Mouse (Mus musculus): ENCODE results near the gene Pfn1. TPM values are rescaled to one million over a fixed set of nuclear protein-coding genes. Genes with fewer than 3 reads are reported as not detected.

Gene Pfn1
- polyA plus RNA-seq, 1 experiment, result 630 TPM

DNA sequence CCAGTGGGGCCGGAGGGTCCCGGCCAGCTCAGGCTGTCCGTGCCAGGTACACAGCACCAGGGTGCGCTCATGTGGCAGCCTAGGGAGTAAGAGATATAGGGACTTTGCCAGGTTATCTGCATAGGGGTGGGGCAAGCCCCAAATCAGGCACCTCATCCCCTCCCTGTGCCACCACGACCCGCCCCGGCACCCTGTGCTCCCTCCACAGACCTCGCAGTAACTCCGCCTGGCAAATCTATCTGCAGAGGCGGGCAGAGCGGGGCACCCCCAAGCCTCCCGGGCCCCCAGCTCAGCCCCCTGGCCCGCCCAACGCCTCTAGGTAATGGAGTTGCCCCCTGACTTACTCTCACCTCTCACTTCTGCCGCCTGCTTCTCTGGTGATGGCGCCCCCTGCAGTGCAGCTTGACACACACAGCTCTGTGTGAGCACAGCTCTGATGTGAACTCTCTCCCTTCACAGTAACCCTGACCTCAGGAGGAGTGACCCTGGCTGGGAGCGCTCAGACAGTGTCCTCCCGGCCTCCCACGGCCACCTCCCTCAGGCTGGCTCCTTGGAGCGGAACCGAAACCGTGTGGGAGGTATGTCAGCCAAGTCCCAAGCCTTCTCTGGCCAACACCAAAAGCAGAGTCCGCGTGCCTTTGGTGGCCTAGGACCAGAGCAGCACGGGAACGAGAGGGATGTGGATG is 45.9 kb downstream of the Pfn1 start:
- Histone ChIP-seq H3K9me3 (replicated peaks; ENCODE audit: control insufficient read depth, insufficient read depth, low read length, poor library complexity, severe bottlenecking) (no peaks in the 10 kb centered on the region), H3K4me1 (ENCODE audit: control insufficient read depth, insufficient read depth, low read length) (no peaks in the 10 kb centered on the region), H3K36me3 (ENCODE audit: control insufficient read depth, insufficient read depth, low read length, poor library complexity, severe bottlenecking) (peaks cover 7% of the 10 kb centered on the region; the same call in 1 of the 2 replicates), H3K27me3 (ENCODE audit: control insufficient read depth, insufficient read depth, low read length, poor library complexity, severe bottlenecking) (no peaks in the 10 kb centered on the region), H3K27ac (ENCODE audit: insufficient read depth, low read length) (no peak overlapping the region), H3K9ac (ENCODE audit: low read depth, poor library complexity, severe bottlenecking) (no peak overlapping the region), H3K4me3 (ENCODE audit: low read depth, low read length) (peak overlapping the region; percentile 19; the same call in 1 of the 2 replicates)
- TF ChIP-seq EP300 (IDR thresholded peaks at IDR 0.05; ENCODE audit: insufficient read depth, low read depth, low read length) (no peak), CTCF (IDR thresholded peaks at IDR 0.05; ENCODE audit: low read depth, low read length) (peak; percentile 89)

DNA sequence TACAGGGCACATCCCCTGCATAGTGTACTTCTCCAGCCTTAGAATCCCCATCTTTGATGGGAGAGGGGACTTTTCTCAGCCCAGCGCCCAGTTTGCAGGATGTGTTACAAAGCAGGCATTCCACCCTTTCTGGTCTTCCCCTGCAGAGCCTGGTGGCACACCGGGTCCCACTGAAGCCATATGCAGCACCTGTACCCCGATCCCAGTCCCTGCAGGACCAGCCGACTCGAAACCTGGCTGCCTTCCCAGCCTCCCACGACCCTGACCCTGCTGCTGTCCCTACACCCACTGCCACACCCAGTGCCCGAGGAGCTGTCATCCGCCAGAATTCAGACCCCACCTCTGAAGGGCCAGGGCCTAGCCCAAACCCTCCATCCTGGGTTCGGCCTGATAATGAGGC is 46.8 kb downstream of the Pfn1 start:
- H3K9me3 ChIP-seq (replicated peaks; ENCODE audit: control insufficient read depth, insufficient read depth, low read length, poor library complexity, severe bottlenecking), result no peaks in the 10 kb centered on the region
- no peak overlapping the region for H3K27ac ChIP-seq (ENCODE audit: insufficient read depth, low read length)
- H3K4me1 ChIP-seq (ENCODE audit: control insufficient read depth, insufficient read depth, low read length), result no peaks in the 10 kb centered on the region
- H3K9ac ChIP-seq (ENCODE audit: low read depth, poor library complexity, severe bottlenecking), result no peak overlapping the region
- H3K4me3 ChIP-seq (ENCODE audit: low read depth, low read length), result no peak overlapping the region
- no peaks in the 10 kb centered on the region for H3K27me3 ChIP-seq (ENCODE audit: control insufficient read depth, insufficient read depth, low read length, poor library complexity, severe bottlenecking)
- no peaks in the 10 kb centered on the region; the same call in 1 of the 2 replicates for H3K36me3 ChIP-seq (ENCODE audit: control insufficient read depth, insufficient read depth, low read length, poor library complexity, severe bottlenecking)
- TF ChIP-seq EP300 (IDR thresholded peaks at IDR 0.05; ENCODE audit: insufficient read depth, low read depth, low read length) (no peak), CTCF (IDR thresholded peaks at IDR 0.05; ENCODE audit: low read depth, low read length) (no peak), POLR2A (IDR thresholded peaks at IDR 0.05; ENCODE audit: insufficient read depth, low read length) (no peak)

DNA sequence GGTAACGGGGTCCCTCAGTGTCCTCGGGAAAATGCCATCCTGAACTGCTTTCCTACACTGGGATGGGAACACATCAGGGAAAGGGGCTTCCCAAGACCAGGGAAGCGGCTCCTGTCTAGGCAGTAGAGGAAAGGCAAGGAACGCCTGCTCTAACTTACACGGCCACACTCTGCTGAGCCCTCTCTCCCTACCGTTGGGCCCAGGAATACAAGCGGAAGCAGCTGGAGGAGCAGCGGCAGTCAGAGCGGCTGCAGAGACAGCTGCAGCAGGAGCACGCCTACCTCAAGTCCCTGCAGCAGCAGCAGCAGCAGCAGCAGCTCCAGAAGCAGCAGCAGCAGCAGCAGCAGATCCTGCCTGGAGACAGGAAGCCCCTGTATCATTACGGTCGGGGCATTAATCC is 47.7 kb downstream of the Pfn1 start:
- TF ChIP-seq EP300 (IDR thresholded peaks at IDR 0.05; ENCODE audit: insufficient read depth, low read depth, low read length), result no peak
- TF ChIP-seq POLR2A (IDR thresholded peaks at IDR 0.05; ENCODE audit: insufficient read depth, low read length), result no peak
- TF ChIP-seq CTCF (IDR thresholded peaks at IDR 0.05; ENCODE audit: low read depth, low read length), result no peak
- H3K36me3 ChIP-seq (ENCODE audit: control insufficient read depth, insufficient read depth, low read length, poor library complexity, severe bottlenecking), result no peaks in the 10 kb centered on the region
- no peak overlapping the region for H3K4me3 ChIP-seq (ENCODE audit: low read depth, low read length)
- no peaks in the 10 kb centered on the region for H3K4me1 ChIP-seq (ENCODE audit: control insufficient read depth, insufficient read depth, low read length)
- no peak overlapping the region for H3K9ac ChIP-seq (ENCODE audit: low read depth, poor library complexity, severe bottlenecking)
- no peaks in the 10 kb centered on the region for H3K27me3 ChIP-seq (ENCODE audit: control insufficient read depth, insufficient read depth, low read length, poor library complexity, severe bottlenecking)
- H3K9me3 ChIP-seq (replicated peaks; ENCODE audit: control insufficient read depth, insufficient read depth, low read length, poor library complexity, severe bottlenecking), result no peaks in the 10 kb centered on the region
- H3K27ac ChIP-seq (ENCODE audit: insufficient read depth, low read length), result no peak overlapping the region

DNA sequence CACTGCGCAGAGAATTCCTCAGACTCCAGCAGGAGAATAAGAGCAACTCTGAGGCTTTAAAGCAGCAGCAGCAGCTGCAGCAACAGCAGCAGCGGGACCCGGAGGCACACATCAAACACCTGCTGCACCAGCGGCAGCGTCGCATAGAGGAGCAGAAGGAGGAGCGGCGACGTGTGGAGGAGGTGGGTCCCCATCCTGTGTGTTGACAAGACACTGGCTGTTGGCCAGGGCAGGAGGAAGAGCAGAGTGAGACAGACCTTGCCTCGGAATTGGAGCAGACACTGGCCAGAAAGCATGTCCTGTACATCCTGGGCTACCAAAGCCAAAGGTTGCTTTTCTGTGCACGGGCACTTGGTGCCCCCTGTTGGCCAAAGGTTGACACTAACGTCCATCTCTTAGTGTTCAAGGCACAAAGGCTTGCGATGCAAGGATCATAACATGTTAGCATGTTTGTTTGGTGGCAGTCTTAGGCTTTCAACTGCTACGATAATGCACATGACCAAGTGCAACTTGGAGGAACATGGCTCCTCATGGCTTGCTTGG is 49.3 kb downstream of the Pfn1 start:
- Histone ChIP-seq H3K4me1 (ENCODE audit: control insufficient read depth, insufficient read depth, low read length) (no peaks in the 10 kb centered on the region), H3K9me3 (replicated peaks; ENCODE audit: control insufficient read depth, insufficient read depth, low read length, poor library complexity, severe bottlenecking) (no peaks in the 10 kb centered on the region), H3K9ac (ENCODE audit: low read depth, poor library complexity, severe bottlenecking) (no peak overlapping the region), H3K4me3 (ENCODE audit: low read depth, low read length) (no peak overlapping the region), H3K27me3 (ENCODE audit: control insufficient read depth, insufficient read depth, low read length, poor library complexity, severe bottlenecking) (no peaks in the 10 kb centered on the region), H3K27ac (ENCODE audit: insufficient read depth, low read length) (no peak overlapping the region), H3K36me3 (ENCODE audit: control insufficient read depth, insufficient read depth, low read length, poor library complexity, severe bottlenecking) (no peaks in the 10 kb centered on the region)
- TF ChIP-seq POLR2A (IDR thresholded peaks at IDR 0.05; ENCODE audit: insufficient read depth, low read length) (no peak), EP300 (IDR thresholded peaks at IDR 0.05; ENCODE audit: insufficient read depth, low read depth, low read length) (no peak), CTCF (IDR thresholded peaks at IDR 0.05; ENCODE audit: low read depth, low read length) (peak; percentile 89)

Other genes with a start within 250 kb of the Pfn1 start
- 74.1 TPM in 2 replicates for gene Pelp1, start 244.6 kb downstream of the Pfn1 start, polyA plus RNA-seq (2011; ENCODE audit: insufficient read depth, insufficient read length, low read depth, missing spikeins)
- 34.2 and 39.6 TPM in 2 replicates for gene Arrb2, start 222.0 kb downstream of the Pfn1 start, polyA plus RNA-seq (2011; ENCODE audit: insufficient read depth, insufficient read length, low read depth, missing spikeins)
- 26.9 and 32.1 TPM in 2 replicates for gene Med11, start 202.7 kb downstream of the Pfn1 start, polyA plus RNA-seq (2011; ENCODE audit: insufficient read depth, insufficient read length, low read depth, missing spikeins)
- 0.78 and 1.3 TPM in 2 replicates for gene Zmynd15, start 195.2 kb downstream of the Pfn1 start, polyA plus RNA-seq (2011; ENCODE audit: insufficient read depth, insufficient read length, low read depth, missing spikeins)
- 15.7 and 16.6 TPM in 2 replicates for gene Cxcl16, start 194.7 kb downstream of the Pfn1 start, polyA plus RNA-seq (2011; ENCODE audit: insufficient read depth, insufficient read length, low read depth, missing spikeins)
- gene Tm4sf5, start 149.4 kb downstream of the Pfn1 start, polyA plus RNA-seq (2011; ENCODE audit: insufficient read depth, insufficient read length, low read depth, missing spikeins), result 1.8 and 3.5 TPM in 2 replicates
- not detected in 2 replicates for gene Vmo1, start 140.0 kb downstream of the Pfn1 start, polyA plus RNA-seq (2011; ENCODE audit: insufficient read depth, insufficient read length, low read depth, missing spikeins)
- not detected in 2 replicates for gene Gltpd2, start 135.4 kb downstream of the Pfn1 start, polyA plus RNA-seq (2011; ENCODE audit: insufficient read depth, insufficient read length, low read depth, missing spikeins)
- gene Psmb6, start 129.3 kb downstream of the Pfn1 start, polyA plus RNA-seq (2011; ENCODE audit: insufficient read depth, insufficient read length, low read depth, missing spikeins), result 244 and 250 TPM in 2 replicates
- gene Gm40193, start 121.7 kb downstream of the Pfn1 start, polyA plus RNA-seq (2011; ENCODE audit: insufficient read depth, insufficient read length, low read depth, missing spikeins), result not detected in 2 replicates
- 7.3 and 8.3 TPM in 2 replicates for gene Pld2, start 114.6 kb downstream of the Pfn1 start, polyA plus RNA-seq (2011; ENCODE audit: insufficient read depth, insufficient read length, low read depth, missing spikeins)
- gene Mink1, start 91.8 kb downstream of the Pfn1 start, polyA plus RNA-seq (2011; ENCODE audit: insufficient read depth, insufficient read length, low read depth, missing spikeins), result 25.2 and 31.8 TPM in 2 replicates
- not detected in 2 replicates for gene 4930544D05Rik, start 38.8 kb downstream of the Pfn1 start, polyA plus RNA-seq (2011; ENCODE audit: insufficient read depth, insufficient read length, low read depth, missing spikeins)
- 0.56 TPM in 1 of 2 replicates, not detected in the other for gene Chrne, start 35.4 kb downstream of the Pfn1 start, polyA plus RNA-seq (2011; ENCODE audit: insufficient read depth, insufficient read length, low read depth, missing spikeins)
- gene Gp1ba, start 15.5 kb downstream of the Pfn1 start, polyA plus RNA-seq (2011; ENCODE audit: insufficient read depth, insufficient read length, low read depth, missing spikeins), result not detected in 2 replicates
- 55.2 and 61.8 TPM in 2 replicates for gene Rnf167, start 7.4 kb downstream of the Pfn1 start, polyA plus RNA-seq (2011; ENCODE audit: insufficient read depth, insufficient read length, low read depth, missing spikeins)
- gene Slc25a11, start 7.2 kb downstream of the Pfn1 start, polyA plus RNA-seq (2011; ENCODE audit: insufficient read depth, insufficient read length, low read depth, missing spikeins), result 45.0 and 48.0 TPM in 2 replicates
- 14.7 and 15.7 TPM in 2 replicates for gene Eno3, start 2.6 kb upstream of the Pfn1 start, polyA plus RNA-seq (2011; ENCODE audit: insufficient read depth, insufficient read length, low read depth, missing spikeins)
- gene Spag7, start 14.8 kb upstream of the Pfn1 start, polyA plus RNA-seq (2011; ENCODE audit: insufficient read depth, insufficient read length, low read depth, missing spikeins), result 195 and 218 TPM in 2 replicates
- gene Camta2, start 33.5 kb upstream of the Pfn1 start, polyA plus RNA-seq (2011; ENCODE audit: insufficient read depth, insufficient read length, low read depth, missing spikeins), result 10.0 and 12.8 TPM in 2 replicates
- 4.4 and 4.5 TPM in 2 replicates for gene Inca1, start 45.5 kb upstream of the Pfn1 start, polyA plus RNA-seq (2011; ENCODE audit: insufficient read depth, insufficient read length, low read depth, missing spikeins)
- 38.2 and 42.2 TPM in 2 replicates for gene Kif1c, start 45.9 kb upstream of the Pfn1 start, polyA plus RNA-seq (2011; ENCODE audit: insufficient read depth, insufficient read length, low read depth, missing spikeins)
- 3.3 and 3.6 TPM in 2 replicates for gene Zfp3, start 109.6 kb upstream of the Pfn1 start, polyA plus RNA-seq (2011; ENCODE audit: insufficient read depth, insufficient read length, low read depth, missing spikeins)
- not detected in 2 replicates for gene Scimp, start 157.9 kb upstream of the Pfn1 start, polyA plus RNA-seq (2011; ENCODE audit: insufficient read depth, insufficient read length, low read depth, missing spikeins)
- 46.4 and 50.9 TPM in 2 replicates for gene Rabep1, start 190.1 kb upstream of the Pfn1 start, polyA plus RNA-seq (2011; ENCODE audit: insufficient read depth, insufficient read length, low read depth, missing spikeins)

Measured in ES-Bruce4 (cell line).